Comparison of ENCODE assay signal across 9 mouse cellular contexts in genomic region chr7:136046645-136047363, GRCm38 (mm10).
DNase-seq lines count a peak whose midpoint lies in the region; ATAC-seq and TF ChIP-seq lines count a peak whose summit lies in the region.
"Had no signal": no experiment of that assay in that cellular context is flagged by ENCODE, and none has a peak within 500 bp of the region (broad histone marks: within the 10 kb centered on the region; RNA-seq: fewer than 3 reads in every experiment).

No protein-coding gene starts in this region.

- no peaks in the 10 kb centered on the region for H3K79me2 ChIP-seq in C2C12 (ENCODE audit: control insufficient read depth, insufficient read depth)

- no peak overlapping the region for H3K27ac ChIP-seq in forebrain, postnatal 0 days (ENCODE audit: low read depth, low read length)
- peak overlapping the region; percentile 89 for H3K27ac ChIP-seq in hindbrain, embryonic 10.5 days
- peak overlapping the region; percentile 81 for H3K27ac ChIP-seq in midbrain, embryonic 12.5 days (replicated peaks)

- no peak for TF ChIP-seq CTCF in C2C12 (IDR thresholded peaks at IDR 0.05; ENCODE audit: control insufficient read depth, insufficient read depth, insufficient read length)
- TF ChIP-seq CTCF in forebrain, postnatal 0 days (IDR thresholded peaks at IDR 0.05; ENCODE audit: low read depth) = no peak

- WGBS in forebrain, postnatal 0 days = 10% methylated on average over 14 of the region's 14 CpGs
- WGBS in hindbrain, embryonic 10.5 days = 28% methylated on average over 14 of the region's 14 CpGs
- WGBS in midbrain, embryonic 12.5 days = 22% methylated on average over 14 of the region's 14 CpGs

- peak overlapping the region; percentile 5; the same call in 1 of the 2 replicates for H3K4me2 ChIP-seq in forebrain, postnatal 0 days (ENCODE audit: low read depth)
- peak overlapping the region; percentile 10 for H3K4me2 ChIP-seq in midbrain, embryonic 12.5 days (replicated peaks)

- H3K4me3 ChIP-seq in C2C12 (ENCODE audit: insufficient read depth, poor library complexity, severe bottlenecking) = no peak overlapping the region
- H3K4me3 ChIP-seq in forebrain, postnatal 0 days (ENCODE audit: low read depth, low read length) = no peak overlapping the region
- 0 out of 2 replicates have a peak overlapping the region, but pooled peaks have one; percentile 16 for H3K4me3 ChIP-seq in hindbrain, embryonic 10.5 days
- no peak overlapping the region; the same call in 1 of the 2 replicates for H3K4me3 ChIP-seq in midbrain, embryonic 12.5 days

- no peaks in the 10 kb centered on the region for H3K79me3 ChIP-seq in C2C12 (ENCODE audit: low read depth)

- peak; percentile 86 for ATAC-seq in forebrain, postnatal 0 days
- ATAC-seq in midbrain, embryonic 12.5 days (ENCODE audit: low FRiP score, low read depth) = peak; percentile 86

- no peak overlapping the region for H3ac ChIP-seq in C2C12 (ENCODE audit: control insufficient read depth, insufficient read length, low read depth)

- peak; percentile 61 for DNase-seq in brain, embryonic 18.5 days (ENCODE audit: low read depth, low spot score)
- DNase-seq in forebrain, postnatal 0 days = peak; percentile 79
- DNase-seq in hindbrain, embryonic 10.5 days (ENCODE audit: low spot score) = peak; percentile 36
- peak; percentile 65 to 78 for DNase-seq in layer of hippocampus, postnatal 10 days (ENCODE audit: low spot score in 2 of 2)
- DNase-seq in right cerebral cortex, postnatal 4 days = peak; percentile 80
- no peak for DNase-seq in urinary bladder, postnatal 36 days (ENCODE audit: low spot score in 2 of 2)

- no peaks in the 10 kb centered on the region for H3K36me3 ChIP-seq in C2C12 (ENCODE audit: control insufficient read depth, insufficient read depth)
- no peaks in the 10 kb centered on the region for H3K36me3 ChIP-seq in forebrain, postnatal 0 days (ENCODE audit: insufficient read depth)
- H3K36me3 ChIP-seq in hindbrain, embryonic 10.5 days = no peaks in the 10 kb centered on the region
- no peaks in the 10 kb centered on the region for H3K36me3 ChIP-seq in midbrain, embryonic 12.5 days
- H3K36me3 ChIP-seq: G1E had no signal

- no peak overlapping the region for H3K9ac ChIP-seq in forebrain, postnatal 0 days
- H3K9ac ChIP-seq in midbrain, embryonic 12.5 days (replicated peaks) = no peak overlapping the region

- no peaks in the 10 kb centered on the region for H3K27me3 ChIP-seq in C2C12 (ENCODE audit: control insufficient read depth, insufficient read depth, insufficient read length)
- no peaks in the 10 kb centered on the region; the same call in 1 of the 2 replicates for H3K27me3 ChIP-seq in forebrain, postnatal 0 days (ENCODE audit: insufficient read depth, low read length)
- 0 out of 2 replicates have a peak, but pooled peaks cover 2% of the 10 kb centered on the region for H3K27me3 ChIP-seq in hindbrain, embryonic 10.5 days (ENCODE audit: insufficient read depth, poor library complexity, severe bottlenecking)
- H3K27me3 ChIP-seq in midbrain, embryonic 12.5 days = no peaks in the 10 kb centered on the region; the same call in 1 of the 2 replicates

- H3K4me1 ChIP-seq in forebrain, postnatal 0 days (ENCODE audit: insufficient read depth) = peaks cover 11% of the 10 kb centered on the region; the same call in 1 of the 2 replicates
- H3K4me1 ChIP-seq in hindbrain, embryonic 10.5 days (replicated peaks) = peaks cover 57% of the 10 kb centered on the region
- H3K4me1 ChIP-seq in midbrain, embryonic 12.5 days = peaks cover 40% of the 10 kb centered on the region

- no peaks in the 10 kb centered on the region for H3K9me3 ChIP-seq in forebrain, postnatal 0 days (ENCODE audit: low read length)
- H3K9me3 ChIP-seq in hindbrain, embryonic 10.5 days = no peaks in the 10 kb centered on the region
- H3K9me3 ChIP-seq in midbrain, embryonic 12.5 days = no peaks in the 10 kb centered on the region

TF ChIP-seq in C2C12, 6 proteins besides CTCF, POLR2A, EP300 and RAD21:
- TF ChIP-seq MAX (IDR thresholded peaks at IDR 0.05) = no peak
- peak; percentile 28 for TF ChIP-seq MYOD1 (IDR thresholded peaks at IDR 0.05; ENCODE audit: control insufficient read depth, insufficient read length, low read depth)
- TF ChIP-seq USF1 (IDR thresholded peaks at IDR 0.05; ENCODE audit: low read depth) = no peak
- TF ChIP-seq FOSL1 (IDR thresholded peaks at IDR 0.05; ENCODE audit: insufficient read depth, low read length, poor library complexity, severe bottlenecking) = no peak
- TF ChIP-seq MYOG (IDR thresholded peaks at IDR 0.05; ENCODE audit: control insufficient read depth, extremely low read depth, insufficient read length) = no peak

Comparison
In these comparisons a context has a peak if more than half of its experiments do, and no peak if none do; other contexts are left out.
1. DNase-seq: peak in brain, embryonic 18.5 days (single experiment), forebrain, postnatal 0 days (single experiment), hindbrain, embryonic 10.5 days (single experiment), layer of hippocampus, postnatal 10 days (2 of 2) and right cerebral cortex, postnatal 4 days (single experiment); none in urinary bladder, postnatal 36 days (0 of 2).